Mouse (Mus musculus): Measurements from ENCODE around the gene Trio. TPM values are rescaled to one million over a fixed set of nuclear protein-coding genes. Genes with fewer than 3 reads are reported as not detected.
"Not testable (repeated sequence)": the region's sequence is repeated elsewhere in the genome, so short reads cannot be mapped to it uniquely, and the experiment has no call there.

The Trio gene
- polyA plus RNA-seq, 1 experiment from 2014 or later, result 53.9 TPM

GRCm38 (mm10) chr15:27856050-27856787, 169.4 kb downstream of the Trio start:
- Histone ChIP-seq H3K27me3 (ENCODE audit: control insufficient read depth, insufficient read depth, low read length) (no peaks in the 10 kb centered on the region), H3K9me3 (ENCODE audit: control insufficient read depth, low read length) (no peaks in the 10 kb centered on the region), H3K27ac (0 out of 2 replicates have a peak overlapping the region, but pooled peaks have one; percentile 9), H3K9ac (no peak overlapping the region), H3K4me1 (replicated peaks; ENCODE audit: control insufficient read depth, insufficient read depth, low read length) (no peaks in the 10 kb centered on the region; the same call in 1 of the 2 replicates), H3K36me3 (replicated peaks; ENCODE audit: control insufficient read depth, insufficient read depth) (peaks cover 60% of the 10 kb centered on the region), H3K4me3 (replicated peaks; ENCODE audit: low read length) (no peak overlapping the region), H3K4me2 (replicated peaks) (no peak overlapping the region; the same call in 1 of the 2 replicates)
- ATAC-seq (ENCODE audit: low FRiP score) (no peak), DNase-seq (ENCODE audit: low spot score) (no peak)
- 55% methylated on average over 29 of the region's 29 CpGs for WGBS

- DNase-seq (ENCODE audit: low spot score) (peak; percentile 55), ATAC-seq (ENCODE audit: low FRiP score) (no peak)
- H3K36me3 ChIP-seq (replicated peaks; ENCODE audit: control insufficient read depth, insufficient read depth), result peaks cover 93% of the 10 kb centered on the region
- WGBS, result 80% methylated on average over 6 of the region's 6 CpGs
- H3K27ac ChIP-seq, result no peak overlapping the region
- H3K4me1 ChIP-seq (replicated peaks; ENCODE audit: control insufficient read depth, insufficient read depth, low read length), result no peaks in the 10 kb centered on the region
- H3K9ac ChIP-seq, result no peak overlapping the region
- H3K27me3 ChIP-seq (ENCODE audit: control insufficient read depth, insufficient read depth, low read length), result no peaks in the 10 kb centered on the region
- H3K4me3 ChIP-seq (replicated peaks; ENCODE audit: low read length), result no peak overlapping the region
- no peak overlapping the region for H3K4me2 ChIP-seq (replicated peaks)
- H3K9me3 ChIP-seq (ENCODE audit: control insufficient read depth, low read length), result no peaks in the 10 kb centered on the region
Measured at GRCm38 (mm10) chr15:27851312-27851711, 174.3 kb downstream of the Trio start.

GRCm38 (mm10) chr15:27850904-27851303, 174.7 kb downstream of the Trio start:
- H3K27ac ChIP-seq, result no peak overlapping the region
- DNase-seq (ENCODE audit: low spot score) (no peak), ATAC-seq (ENCODE audit: low FRiP score) (no peak)
- H3K9me3 ChIP-seq (ENCODE audit: control insufficient read depth, low read length), result no peaks in the 10 kb centered on the region
- H3K4me2 ChIP-seq (replicated peaks), result no peak overlapping the region
- H3K36me3 ChIP-seq (replicated peaks; ENCODE audit: control insufficient read depth, insufficient read depth), result peaks cover 96% of the 10 kb centered on the region
- no peak overlapping the region for H3K4me3 ChIP-seq (replicated peaks; ENCODE audit: low read length)
- no peak overlapping the region for H3K9ac ChIP-seq
- WGBS, result 88% methylated on average over 14 of the region's 14 CpGs
- no peaks in the 10 kb centered on the region for H3K27me3 ChIP-seq (ENCODE audit: control insufficient read depth, insufficient read depth, low read length)
- H3K4me1 ChIP-seq (replicated peaks; ENCODE audit: control insufficient read depth, insufficient read depth, low read length), result no peaks in the 10 kb centered on the region

GRCm38 (mm10) chr15:27849910-27850309, 175.7 kb downstream of the Trio start:
- no peak for DNase-seq (ENCODE audit: low spot score)
- Histone ChIP-seq H3K27me3 (ENCODE audit: control insufficient read depth, insufficient read depth, low read length) (no peaks in the 10 kb centered on the region), H3K27ac (no peak overlapping the region), H3K9ac (no peak overlapping the region), H3K9me3 (ENCODE audit: control insufficient read depth, low read length) (no peaks in the 10 kb centered on the region), H3K4me2 (replicated peaks) (no peak overlapping the region), H3K4me3 (replicated peaks; ENCODE audit: low read length) (no peak overlapping the region), H3K36me3 (replicated peaks; ENCODE audit: control insufficient read depth, insufficient read depth) (peaks cover 98% of the 10 kb centered on the region), H3K4me1 (replicated peaks; ENCODE audit: control insufficient read depth, insufficient read depth, low read length) (no peaks in the 10 kb centered on the region)
- no peak for ATAC-seq (ENCODE audit: low FRiP score)
- WGBS, result 91% methylated on average over 4 of the region's 4 CpGs

- DNase-seq (ENCODE audit: low spot score) (no peak), ATAC-seq (ENCODE audit: low FRiP score) (no peak)
- no peaks in the 10 kb centered on the region for H3K9me3 ChIP-seq (ENCODE audit: control insufficient read depth, low read length)
- no peak overlapping the region for H3K4me3 ChIP-seq (replicated peaks; ENCODE audit: low read length)
- no peaks in the 10 kb centered on the region for H3K27me3 ChIP-seq (ENCODE audit: control insufficient read depth, insufficient read depth, low read length)
- peaks cover 96% of the 10 kb centered on the region for H3K36me3 ChIP-seq (replicated peaks; ENCODE audit: control insufficient read depth, insufficient read depth)
- H3K27ac ChIP-seq, result no peak overlapping the region
- H3K4me1 ChIP-seq (replicated peaks; ENCODE audit: control insufficient read depth, insufficient read depth, low read length), result no peaks in the 10 kb centered on the region
- no peak overlapping the region for H3K4me2 ChIP-seq (replicated peaks)
- H3K9ac ChIP-seq, result no peak overlapping the region
- WGBS, result 94% methylated on average over 15 of the region's 15 CpGs
Measured at GRCm38 (mm10) chr15:27841696-27842095, 184.0 kb downstream of the Trio start.

- H3K27me3 ChIP-seq (ENCODE audit: control insufficient read depth, insufficient read depth, low read length), result no peaks in the 10 kb centered on the region
- no peaks in the 10 kb centered on the region for H3K9me3 ChIP-seq (ENCODE audit: control insufficient read depth, low read length)
- H3K4me1 ChIP-seq (replicated peaks; ENCODE audit: control insufficient read depth, insufficient read depth, low read length), result no peaks in the 10 kb centered on the region
- no peak overlapping the region for H3K4me2 ChIP-seq (replicated peaks)
- DNase-seq (ENCODE audit: low spot score), result no peak
- WGBS, result 93% methylated on average over 8 of the region's 8 CpGs
- H3K9ac ChIP-seq, result no peak overlapping the region
- H3K36me3 ChIP-seq (replicated peaks; ENCODE audit: control insufficient read depth, insufficient read depth), result peaks cover 85% of the 10 kb centered on the region
- no peak overlapping the region for H3K27ac ChIP-seq
- ATAC-seq (ENCODE audit: low FRiP score), result no peak
- H3K4me3 ChIP-seq (replicated peaks; ENCODE audit: low read length), result no peak overlapping the region
Measured at GRCm38 (mm10) chr15:27840579-27840978, 185.1 kb downstream of the Trio start.

GRCm38 (mm10) chr15:27840125-27840524, 185.5 kb downstream of the Trio start:
- H3K9ac ChIP-seq, result no peak overlapping the region
- no peaks in the 10 kb centered on the region for H3K9me3 ChIP-seq (ENCODE audit: control insufficient read depth, low read length)
- no peak overlapping the region for H3K4me2 ChIP-seq (replicated peaks)
- no peak for DNase-seq (ENCODE audit: low spot score)
- ATAC-seq (ENCODE audit: low FRiP score), result no peak
- 85% methylated on average over 6 of the region's 6 CpGs for WGBS
- no peaks in the 10 kb centered on the region for H3K4me1 ChIP-seq (replicated peaks; ENCODE audit: control insufficient read depth, insufficient read depth, low read length)
- no peak overlapping the region for H3K27ac ChIP-seq
- H3K36me3 ChIP-seq (replicated peaks; ENCODE audit: control insufficient read depth, insufficient read depth), result peaks cover 82% of the 10 kb centered on the region
- H3K4me3 ChIP-seq (replicated peaks; ENCODE audit: low read length), result no peak overlapping the region
- no peaks in the 10 kb centered on the region for H3K27me3 ChIP-seq (ENCODE audit: control insufficient read depth, insufficient read depth, low read length)

- Histone ChIP-seq H3K9ac (no peak overlapping the region), H3K9me3 (ENCODE audit: control insufficient read depth, low read length) (no peaks in the 10 kb centered on the region), H3K4me2 (replicated peaks) (no peak overlapping the region), H3K4me3 (replicated peaks; ENCODE audit: low read length) (no peak overlapping the region), H3K36me3 (replicated peaks; ENCODE audit: control insufficient read depth, insufficient read depth) (peaks cover 75% of the 10 kb centered on the region), H3K4me1 (replicated peaks; ENCODE audit: control insufficient read depth, insufficient read depth, low read length) (no peaks in the 10 kb centered on the region), H3K27ac (no peak overlapping the region), H3K27me3 (ENCODE audit: control insufficient read depth, insufficient read depth, low read length) (no peaks in the 10 kb centered on the region)
- ATAC-seq (ENCODE audit: low FRiP score) (no peak), DNase-seq (ENCODE audit: low spot score) (no peak)
- 86% methylated on average over 6 of the region's 6 CpGs for WGBS
Measured at GRCm38 (mm10) chr15:27831646-27832045, 194.0 kb downstream of the Trio start.

- not testable (repeated sequence) for H3K4me2 ChIP-seq (replicated peaks); H3K4me3 ChIP-seq (replicated peaks; ENCODE audit: low read length); H3K27me3 ChIP-seq (ENCODE audit: control insufficient read depth, insufficient read depth, low read length); H3K9me3 ChIP-seq (ENCODE audit: control insufficient read depth, low read length); ATAC-seq (ENCODE audit: low FRiP score); H3K4me1 ChIP-seq (replicated peaks; ENCODE audit: control insufficient read depth, insufficient read depth, low read length); H3K27ac ChIP-seq; DNase-seq (ENCODE audit: low spot score); H3K9ac ChIP-seq
- H3K36me3 ChIP-seq (replicated peaks; ENCODE audit: control insufficient read depth, insufficient read depth), result peaks cover 97% of the 10 kb centered on the region
- WGBS, result 86% methylated on average over 3 of the region's 3 CpGs
Measured at GRCm38 (mm10) chr15:27827871-27828270, 197.8 kb downstream of the Trio start.
